Mouse (Mus musculus): Measurements from ENCODE around the gene Vps72.

DNA sequence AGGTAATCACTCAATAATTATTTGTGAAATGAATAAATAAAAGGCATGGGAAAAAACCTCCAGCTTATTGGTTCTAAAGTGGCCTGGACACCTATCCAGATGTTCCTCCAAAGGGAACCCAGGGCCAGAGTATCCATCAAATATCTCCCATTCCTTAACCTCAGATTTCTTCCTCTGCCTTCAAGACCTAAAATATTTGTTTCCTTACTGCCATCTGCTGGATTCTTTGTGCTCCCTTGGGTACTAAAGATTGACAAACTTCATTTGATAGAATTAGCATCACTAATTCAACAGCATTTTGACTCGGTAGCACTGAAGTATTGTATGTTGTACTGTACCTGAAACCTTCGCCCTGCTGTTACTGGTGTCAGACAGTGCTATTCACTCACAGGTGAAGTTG is 2.9 kb upstream of the Vps72 start:
- TF ChIP-seq EP300 (IDR thresholded peaks at IDR 0.05; ENCODE audit: insufficient read depth, low read depth, low read length) (no peak), POLR2A (IDR thresholded peaks at IDR 0.05; ENCODE audit: insufficient read depth, low read length) (no peak)

Data from ES-Bruce4 (cell line).